Mouse (Mus musculus) C2C12 (cell line): Measurements from ENCODE around the gene Zfp827.

ENCODE experiments used
- CTCF ChIP-seq: IDR thresholded peaks from one replicate; pipeline ENCODE4 v1.5.1; 2011; ENCODE audit not compliant: control insufficient read depth, insufficient read depth, insufficient read length
- MAX ChIP-seq: IDR thresholded peaks from one replicate; pipeline ENCODE4 v1.6.1; 2011; ENCODE audit warnings: mild to moderate bottlenecking, control low read depth
- MYOD1 ChIP-seq: IDR thresholded peaks from one replicate; pipeline ENCODE4 v1.6.1; 2011; ENCODE audit warnings: low read depth; ENCODE audit not compliant: control insufficient read depth, insufficient read length
- USF1 ChIP-seq: IDR thresholded peaks from one replicate; pipeline ENCODE4 v1.6.1; 2011; ENCODE audit warnings: low read depth, mild to moderate bottlenecking, control low read depth, moderate library complexity

DNA sequence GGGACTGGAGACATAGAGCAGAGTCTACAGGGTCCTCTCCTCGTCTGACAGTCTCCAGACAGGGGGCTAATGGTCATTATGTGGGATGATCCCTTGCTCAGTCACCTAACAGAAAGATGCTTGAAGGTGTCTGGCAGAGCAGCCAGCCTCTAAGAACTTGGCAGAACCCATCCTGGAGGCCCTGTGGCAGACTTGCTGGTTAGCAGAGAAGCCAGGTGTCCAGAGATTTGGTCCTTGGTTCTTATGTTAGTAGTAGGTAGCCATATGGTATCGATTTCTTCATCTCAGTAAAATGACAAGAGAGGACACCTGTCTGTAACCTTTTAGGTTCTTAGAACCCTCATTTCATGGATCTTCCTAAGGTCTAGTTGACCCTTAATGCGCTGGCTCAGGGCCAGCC is 28.9 kb downstream of the Zfp827 start:
- TF ChIP-seq CTCF (no peak), MYOD1 (no peak), MAX (no peak), USF1 (no peak)
